Mouse (Mus musculus) liver (tissue): Measurements from ENCODE around the gene Otx1.
A peak's percentile ranks its signal among the peaks of the same experiment; 100 is the strongest.

Experiments used
- DNase-seq: peaks from one replicate; pipeline ENCODE4 v3.0.0-alpha.2; 2020; ENCODE audit warnings: mixed read lengths

The Otx1 gene

DNA sequence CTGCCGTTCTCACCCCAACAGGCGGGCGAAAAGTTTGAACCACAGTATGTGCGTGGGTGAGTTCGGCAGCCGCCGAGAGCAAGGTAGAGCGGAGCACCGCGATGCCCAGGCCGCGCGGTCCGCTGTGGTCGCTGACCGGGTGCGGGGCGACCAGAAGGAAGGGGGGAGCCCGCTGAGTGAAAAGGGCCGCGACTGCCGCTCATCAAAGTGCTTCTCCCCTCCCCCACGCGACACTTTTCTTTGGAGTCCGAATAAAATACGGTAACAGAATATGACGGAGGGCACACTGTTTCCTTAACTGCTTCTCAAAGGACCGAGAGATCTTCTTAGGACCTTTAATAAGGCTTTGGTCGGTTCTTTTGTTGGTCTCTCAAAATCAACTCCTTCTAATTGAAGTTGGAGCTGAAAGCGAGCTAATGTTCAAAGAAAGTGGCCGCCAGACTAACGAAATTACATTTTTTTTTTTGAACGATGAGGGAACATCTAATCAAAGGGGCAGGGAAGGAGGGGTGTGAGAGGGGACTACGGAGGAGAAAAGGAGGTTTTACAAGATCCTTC lies at the start of gene Otx1:
Otx1 (minus strand) TSS at position 115 of the 558 bp plus-strand sequence.
- no peak for DNase-seq

DNA sequence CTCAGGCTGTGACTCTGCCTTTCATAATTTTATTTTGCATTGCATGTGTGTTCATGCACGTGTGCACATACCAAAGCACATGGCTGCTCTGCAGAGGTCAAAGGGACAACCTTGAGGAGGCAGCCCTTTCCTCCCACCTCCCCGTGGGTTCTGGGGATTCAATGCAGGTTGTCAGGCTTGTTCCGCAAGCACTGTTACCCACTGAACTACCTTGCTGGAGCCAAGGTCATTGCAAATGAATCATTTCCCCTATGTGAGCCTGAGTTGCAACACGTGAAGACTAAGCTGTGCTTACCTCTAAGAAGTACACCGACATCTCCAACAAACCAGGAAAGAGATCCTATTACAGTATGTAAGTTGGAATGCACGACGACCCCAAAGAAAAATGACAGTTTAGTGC lies 48.2 kb upstream of the Otx1 start:
- no peak for DNase-seq

DNA sequence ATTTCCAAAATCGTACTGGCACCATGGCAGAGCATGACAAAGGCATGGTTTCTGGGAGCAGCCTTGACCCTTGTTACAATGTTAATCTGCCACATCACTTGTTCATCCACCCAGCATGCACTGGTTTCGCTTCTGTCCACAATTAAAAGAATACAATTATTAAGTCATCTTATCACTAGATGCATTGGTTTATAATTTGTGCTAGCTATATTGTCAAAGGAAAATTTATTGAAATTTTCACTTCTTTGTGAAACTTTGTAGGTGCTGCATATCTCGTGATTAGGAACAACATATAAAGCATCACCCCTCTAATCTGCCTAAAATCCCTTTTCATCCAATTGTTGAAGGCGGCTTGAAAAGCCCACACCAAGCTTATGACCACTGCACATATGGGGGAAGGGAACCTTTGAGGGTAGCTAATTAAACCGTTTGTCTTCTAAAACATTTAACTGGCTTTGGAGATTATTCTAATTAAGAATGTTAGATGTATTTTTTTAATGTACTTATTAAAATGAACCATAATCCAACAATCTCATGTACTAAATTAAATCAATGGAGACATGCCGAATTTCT lies 37.2 kb upstream of the Otx1 start:
- no peak for DNase-seq

DNA sequence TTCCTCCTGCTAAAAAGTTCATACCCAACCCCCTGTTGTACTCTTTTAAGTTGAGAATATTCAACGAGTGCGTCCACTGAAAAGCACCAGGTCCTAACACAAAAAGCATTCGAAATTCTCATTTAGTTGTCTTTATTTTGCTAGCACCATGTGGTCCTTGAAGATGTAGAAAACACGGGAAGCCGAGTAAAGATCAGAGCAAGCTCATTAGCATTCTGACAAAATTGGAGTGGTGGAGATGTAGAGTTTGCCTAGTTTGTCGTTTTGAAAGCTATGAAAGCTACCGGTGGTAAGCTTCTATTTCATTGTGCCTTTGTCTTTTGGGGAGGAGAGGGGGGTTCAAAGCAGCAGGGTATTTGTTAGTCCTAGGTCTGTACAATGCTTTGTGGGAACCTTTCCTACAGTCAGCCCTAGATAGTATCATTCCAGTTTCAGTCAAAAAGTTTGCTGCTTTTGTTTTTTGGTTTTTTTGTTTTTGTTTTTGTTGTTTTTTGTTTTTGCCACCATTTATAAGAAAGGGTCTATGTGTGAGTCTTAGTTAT lies 31.9 kb upstream of the Otx1 start:
- no peak for DNase-seq

DNA sequence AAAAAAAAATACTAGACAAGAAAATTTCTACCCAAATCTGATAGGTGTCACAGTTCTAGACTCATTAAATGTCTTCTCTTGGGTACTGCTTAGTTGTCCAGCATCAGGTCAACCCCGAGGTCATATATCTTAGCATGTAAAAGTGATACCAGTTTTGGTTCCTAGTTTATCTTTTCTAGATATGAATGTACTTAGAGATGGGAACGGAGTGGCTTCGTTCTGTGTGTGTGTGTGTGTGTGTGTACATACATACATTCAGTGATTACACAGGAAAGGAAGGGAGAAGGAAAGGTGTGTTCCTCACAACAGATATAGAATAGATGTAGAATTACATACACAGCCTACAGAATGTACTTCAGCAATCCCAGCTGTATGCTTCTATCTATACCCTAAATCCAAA lies 30.9 kb upstream of the Otx1 start:
- no peak for DNase-seq

DNA sequence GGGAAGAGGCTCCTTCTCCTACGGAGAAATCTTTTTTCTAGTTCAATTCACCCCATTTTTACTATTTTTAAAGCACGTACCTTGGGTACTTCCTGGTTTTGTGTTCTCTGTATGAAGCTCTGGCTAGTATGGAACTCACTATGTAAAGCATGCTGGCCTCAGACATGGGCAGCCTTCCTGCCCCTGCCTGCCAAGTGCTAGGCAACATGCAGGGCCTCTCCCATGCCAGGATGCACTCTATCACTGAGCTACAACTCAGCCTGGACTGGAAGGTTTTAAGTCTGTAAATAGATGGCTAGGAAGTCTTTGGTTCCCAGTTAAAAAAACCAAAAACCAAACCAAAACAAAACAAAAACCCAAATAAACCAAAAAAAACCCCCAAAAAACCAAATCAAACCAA lies 17.9 kb upstream of the Otx1 start:
- no peak for DNase-seq

DNA sequence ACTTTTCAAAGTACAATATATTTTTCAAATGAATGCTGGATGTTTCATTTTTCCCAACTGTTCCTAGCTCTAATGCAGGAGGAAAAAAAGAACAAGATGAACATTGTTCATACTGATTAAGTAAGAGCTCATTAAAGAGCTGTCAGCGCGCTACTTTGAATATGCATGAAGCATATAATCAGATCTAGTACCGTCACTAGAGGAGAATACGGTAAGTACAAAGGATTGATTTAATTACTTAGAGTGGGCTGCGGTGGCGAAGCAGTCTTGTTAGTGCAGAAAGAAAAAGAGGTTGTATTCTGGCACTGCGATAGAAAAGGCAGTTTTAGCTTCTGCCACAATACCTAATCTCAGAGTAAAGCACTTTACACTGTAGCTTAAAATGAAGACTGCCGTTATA lies 14.7 kb upstream of the Otx1 start:
- no peak for DNase-seq

DNA sequence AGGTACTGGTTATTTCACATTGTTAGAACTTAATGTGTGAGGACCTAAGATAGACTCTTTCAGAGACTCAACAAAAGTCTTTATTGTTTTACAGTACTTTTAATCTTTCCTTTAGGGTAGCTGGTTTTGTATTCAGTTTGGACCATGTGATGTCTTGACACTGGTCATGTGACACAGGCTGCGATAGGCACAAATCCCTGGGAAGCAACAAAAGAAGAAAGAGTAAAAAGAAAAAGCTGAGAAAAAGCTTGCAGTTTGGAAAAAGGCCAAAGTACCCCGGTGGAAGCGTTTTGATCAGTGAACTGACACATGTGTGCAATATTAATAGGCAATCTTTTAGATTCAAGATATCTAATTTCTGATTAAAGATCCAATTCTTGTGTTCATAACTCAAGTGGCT lies 13.6 kb upstream of the Otx1 start:
- no peak for DNase-seq

DNA sequence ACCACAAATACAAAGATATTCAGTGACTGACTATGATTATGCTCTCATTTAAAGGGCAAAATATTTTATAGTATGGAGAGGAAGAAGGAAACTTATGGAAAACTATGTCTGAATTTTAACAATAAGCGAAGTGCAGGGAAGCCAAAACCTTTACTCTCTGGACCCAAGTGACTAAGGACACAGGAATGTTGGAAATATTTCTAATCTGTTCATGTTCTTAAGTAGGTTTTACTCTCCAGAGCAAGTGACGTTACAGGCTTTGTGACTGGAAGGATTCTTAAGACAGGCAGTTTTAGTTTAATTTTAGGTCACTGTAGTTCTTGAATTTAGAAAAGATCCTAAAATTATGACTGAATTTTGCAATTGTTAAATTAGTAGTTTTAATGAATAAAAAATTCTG lies 6.1 kb upstream of the Otx1 start:
- DNase-seq, result no peak

DNA sequence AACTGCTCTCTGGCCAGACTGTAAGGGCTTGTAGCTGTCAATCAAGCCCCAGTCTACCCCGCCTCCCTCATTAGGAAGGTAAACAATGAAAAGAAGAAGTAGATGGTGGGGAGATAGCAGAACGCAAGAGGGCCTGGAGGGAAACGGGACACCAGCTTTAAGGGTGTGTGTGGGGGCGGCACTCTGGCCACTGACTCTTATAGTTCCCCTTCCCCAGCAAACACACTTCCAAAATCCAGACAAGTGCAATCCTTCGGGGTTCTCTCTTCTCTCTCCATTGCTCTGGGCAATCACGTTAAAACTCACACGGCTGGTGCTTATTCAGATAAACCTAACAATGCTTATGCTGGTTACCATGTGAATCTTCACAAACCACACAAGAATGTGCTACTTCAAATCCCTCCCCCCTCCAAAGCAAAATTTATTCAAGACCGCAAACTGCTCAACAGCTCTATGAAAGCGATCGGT lies 5.5 kb upstream of the Otx1 start:
- DNase-seq, result no peak

DNA sequence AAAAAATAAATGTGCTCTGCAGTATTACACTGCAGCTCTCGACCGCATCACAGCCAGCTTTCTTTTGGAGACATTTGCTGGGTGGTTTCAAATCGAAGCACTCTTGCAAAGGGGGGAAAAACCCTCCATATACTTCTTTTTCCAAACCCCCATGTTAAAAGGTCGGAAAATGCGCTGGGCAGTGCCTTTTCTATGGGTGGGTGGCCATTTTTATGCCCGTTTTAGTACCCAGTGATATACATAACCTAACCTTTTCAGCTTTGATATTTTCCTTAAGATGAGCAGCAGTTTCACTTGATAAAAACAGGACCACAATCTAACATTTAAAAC lies 5.0 kb upstream of the Otx1 start:
- DNase-seq, result no peak

DNA sequence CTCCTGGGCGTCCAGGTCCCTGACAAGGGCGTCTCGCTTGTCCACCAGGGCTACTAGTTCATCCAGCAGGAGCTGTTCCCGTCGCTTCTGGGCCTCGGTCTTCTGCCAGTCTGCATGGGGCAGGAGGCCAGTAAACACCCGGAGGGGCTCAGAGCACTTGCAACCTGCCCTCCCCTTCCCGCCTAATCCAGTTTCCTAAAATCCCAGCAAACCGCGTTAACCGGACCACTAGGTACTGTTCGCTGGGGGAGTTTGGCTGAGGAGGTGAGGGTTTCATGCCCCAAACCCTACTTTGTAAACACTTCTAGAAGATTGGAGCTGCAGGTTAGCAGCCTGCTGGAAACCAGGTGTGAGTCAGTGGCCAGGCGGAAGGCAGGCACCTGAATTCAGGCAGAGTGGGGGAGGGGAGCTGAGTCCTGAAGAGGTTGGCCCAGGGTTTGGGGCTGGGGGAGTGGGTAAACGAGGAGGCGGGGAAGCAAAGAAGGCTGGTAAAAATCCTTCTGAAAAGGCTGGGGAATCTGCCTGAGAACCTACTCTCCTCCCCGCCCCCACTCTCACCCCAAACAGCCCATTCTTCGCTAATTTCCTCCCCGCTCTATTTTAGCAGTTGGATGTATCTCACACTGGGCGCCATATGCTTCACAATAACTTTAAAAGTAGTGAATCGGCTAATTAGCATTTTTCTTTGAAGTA lies 4.5 kb upstream of the Otx1 start:
- no peak for DNase-seq

DNA sequence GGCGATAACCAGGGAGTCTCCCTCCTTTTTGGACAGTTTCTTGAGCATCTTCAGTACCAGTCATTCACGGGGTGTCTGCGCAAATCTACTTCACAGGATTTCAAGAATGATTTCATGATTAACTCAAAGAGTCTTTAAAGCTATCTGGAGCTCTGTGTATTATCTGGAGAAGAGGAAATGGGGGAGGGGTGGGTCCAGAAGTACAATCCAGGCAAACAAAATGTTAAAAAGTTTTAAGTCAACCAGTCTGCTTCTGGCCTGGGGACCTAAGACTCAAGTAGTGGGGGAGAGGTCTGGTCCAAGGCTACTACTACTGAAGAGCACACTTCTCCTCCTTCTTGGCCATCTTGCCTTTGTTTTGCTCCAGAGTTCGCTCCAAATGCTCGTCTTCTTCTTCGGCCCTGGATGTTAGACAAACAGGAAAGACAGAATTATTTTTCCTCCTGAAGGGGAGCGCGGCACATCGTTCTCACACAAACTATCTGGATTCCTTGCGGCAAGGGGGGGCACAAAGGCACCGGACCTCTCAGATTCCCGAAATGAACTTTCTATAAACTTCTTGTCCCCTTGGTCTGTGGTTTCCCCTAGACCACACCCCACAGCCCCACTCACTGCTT lies 3.9 kb upstream of the Otx1 start:
- DNase-seq, result no peak

DNA sequence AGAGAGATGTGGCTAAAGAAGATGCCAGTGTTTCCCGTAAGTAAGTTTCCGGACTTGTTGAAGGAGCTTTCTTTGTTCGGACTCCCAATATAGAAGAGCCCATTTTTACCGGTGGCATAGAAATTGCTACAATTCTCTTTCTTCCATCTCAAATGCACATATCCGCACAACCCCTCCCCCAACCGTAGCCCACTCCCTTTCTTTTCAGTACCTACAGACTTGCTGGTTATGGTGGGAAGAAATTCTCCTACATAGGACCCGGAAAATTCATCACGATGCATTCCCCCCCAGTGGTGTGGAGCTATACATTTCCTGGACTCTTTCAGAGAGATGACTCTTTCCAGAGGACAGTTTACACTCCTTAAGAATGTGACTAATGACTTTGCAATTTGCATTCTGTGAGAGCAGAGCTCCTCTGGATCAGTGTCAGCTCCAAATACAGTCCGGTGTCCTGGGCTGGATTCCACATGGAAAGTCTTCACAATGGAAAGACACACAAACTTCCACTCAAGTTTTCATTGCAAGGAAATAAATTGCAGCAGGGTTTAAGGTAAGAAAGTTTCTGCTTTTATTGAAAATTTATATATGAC lies 2.7 kb upstream of the Otx1 start:
- DNase-seq, result no peak

DNA sequence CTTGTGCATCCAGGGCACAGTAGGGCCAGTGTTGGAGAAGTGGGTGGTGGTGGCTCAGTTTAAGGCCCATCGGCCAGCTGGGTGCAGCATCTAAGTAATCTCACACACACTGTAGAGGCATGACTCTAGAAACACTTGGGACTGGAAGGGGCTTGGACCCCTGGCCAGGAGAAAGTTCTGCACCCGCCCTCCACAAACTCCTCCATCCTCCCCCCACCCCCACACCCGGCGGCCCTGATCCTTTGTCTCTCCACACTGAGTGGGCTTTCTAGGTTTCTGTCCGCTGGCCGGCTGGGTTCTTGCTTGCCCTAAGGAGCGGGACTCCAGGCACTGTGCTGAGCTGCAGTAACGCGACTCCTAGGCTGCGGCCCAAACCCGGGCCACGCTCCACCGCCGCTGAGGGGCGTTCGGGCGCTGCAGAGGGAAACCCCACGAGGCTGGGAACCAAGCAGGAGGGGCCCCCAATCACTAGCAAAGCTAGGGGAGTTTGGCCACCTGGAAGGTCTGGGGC lies 1.7 kb upstream of the Otx1 start:
- DNase-seq, result no peak

DNA sequence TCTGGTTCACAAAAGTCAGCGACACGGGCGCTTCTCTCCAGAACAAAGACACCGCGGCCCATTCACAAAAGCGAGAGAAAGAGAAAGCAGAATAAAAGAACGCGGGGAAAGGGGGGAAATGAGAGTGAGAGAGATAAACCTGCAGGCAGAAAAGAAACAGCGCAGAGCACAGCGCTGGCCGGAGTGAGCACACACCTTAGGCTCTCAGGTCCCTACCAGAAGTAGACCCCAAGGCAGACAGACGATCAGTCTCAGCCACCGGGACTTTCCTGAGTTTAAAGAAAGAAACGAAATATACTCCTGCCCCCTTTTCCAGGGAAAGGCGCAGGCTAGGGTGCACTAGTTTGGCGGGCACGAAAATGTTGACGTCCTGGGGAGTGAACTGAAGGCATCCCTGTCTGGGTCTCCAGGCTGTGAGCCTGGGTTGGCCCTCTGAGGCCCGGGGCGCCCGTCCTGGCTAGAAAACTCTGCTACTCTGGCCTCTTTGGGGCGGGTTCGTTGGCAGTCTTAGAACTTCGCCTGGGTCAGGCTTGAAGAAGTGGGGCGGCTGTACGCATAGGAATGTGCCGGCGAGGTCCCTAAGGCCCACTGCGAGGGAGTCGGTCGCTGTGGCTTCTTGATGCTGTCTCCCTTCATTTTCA lies 764 bp upstream of the Otx1 start:
- no peak for DNase-seq

DNA sequence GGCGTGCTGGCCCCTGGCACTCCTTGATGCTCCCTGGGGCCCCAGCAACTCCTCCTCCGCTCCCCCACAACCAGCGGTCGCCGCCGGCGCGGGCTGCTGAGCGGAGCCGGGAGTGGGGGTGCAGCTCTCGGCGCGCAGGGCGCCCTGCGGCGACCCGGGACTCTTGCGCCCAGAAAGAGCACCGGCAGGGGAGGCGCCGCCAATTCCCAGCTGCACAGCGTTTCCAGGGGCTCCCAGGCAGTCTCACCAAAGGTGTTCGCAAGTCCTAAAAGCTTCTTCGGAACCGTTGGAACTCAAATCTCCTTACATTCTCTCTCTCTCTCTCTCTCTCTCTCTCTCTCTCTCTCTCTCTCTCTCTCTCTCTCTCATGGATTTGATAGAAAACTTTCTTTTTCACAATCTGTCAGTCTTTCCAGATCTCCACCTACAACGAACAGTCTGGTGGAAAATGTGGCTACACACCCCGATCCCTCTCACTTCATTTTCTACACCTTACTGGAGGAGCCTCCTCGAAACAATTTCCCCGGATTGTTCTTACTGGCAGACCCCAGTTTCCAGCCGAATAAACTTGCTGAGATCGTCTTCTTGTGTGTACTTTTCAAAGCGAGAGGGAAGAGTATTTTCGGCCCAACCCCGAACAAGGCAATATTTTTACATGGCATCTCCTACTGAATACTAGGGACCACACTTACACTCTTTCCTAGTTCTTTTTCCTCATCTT lies 475 bp downstream of the Otx1 start:
- no peak for DNase-seq

DNA sequence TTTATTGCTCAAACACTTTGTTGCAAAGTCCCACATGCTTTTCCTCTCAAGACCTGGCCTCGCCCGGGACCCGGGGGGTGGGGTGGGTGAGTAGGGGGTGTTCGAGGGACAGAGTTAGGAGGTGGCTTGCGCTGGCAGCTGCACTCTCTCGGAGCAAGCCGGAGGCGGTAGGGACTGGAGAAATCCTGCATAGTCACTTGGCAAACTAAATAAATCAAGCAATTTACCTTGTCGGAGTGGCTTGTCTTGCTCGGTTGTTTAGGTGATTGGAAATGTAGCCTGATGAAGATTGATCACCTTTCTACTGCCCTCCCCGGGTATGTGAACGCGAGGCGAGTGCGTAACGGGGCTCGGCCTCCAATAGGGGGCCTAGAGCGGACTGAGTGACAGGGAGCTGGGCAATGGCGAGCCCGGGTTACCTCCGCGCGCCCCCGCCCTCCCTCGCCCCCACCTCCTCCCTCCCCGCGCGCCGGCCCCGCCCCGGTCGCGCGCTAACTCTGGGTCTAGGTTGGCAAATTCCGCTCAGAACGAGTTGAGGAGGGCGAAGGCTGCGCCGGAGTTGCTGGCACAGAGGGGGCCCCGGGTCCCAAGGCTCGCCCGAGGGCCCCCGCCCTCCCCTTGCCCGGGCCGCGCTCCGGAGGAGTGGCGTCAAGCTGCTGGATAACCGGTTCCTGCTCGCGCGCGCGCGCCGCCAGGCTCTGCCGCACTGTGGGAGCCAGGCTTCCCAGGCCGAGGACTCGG lies 1.2 kb downstream of the Otx1 start:
- DNase-seq, result peak; percentile 46

DNA sequence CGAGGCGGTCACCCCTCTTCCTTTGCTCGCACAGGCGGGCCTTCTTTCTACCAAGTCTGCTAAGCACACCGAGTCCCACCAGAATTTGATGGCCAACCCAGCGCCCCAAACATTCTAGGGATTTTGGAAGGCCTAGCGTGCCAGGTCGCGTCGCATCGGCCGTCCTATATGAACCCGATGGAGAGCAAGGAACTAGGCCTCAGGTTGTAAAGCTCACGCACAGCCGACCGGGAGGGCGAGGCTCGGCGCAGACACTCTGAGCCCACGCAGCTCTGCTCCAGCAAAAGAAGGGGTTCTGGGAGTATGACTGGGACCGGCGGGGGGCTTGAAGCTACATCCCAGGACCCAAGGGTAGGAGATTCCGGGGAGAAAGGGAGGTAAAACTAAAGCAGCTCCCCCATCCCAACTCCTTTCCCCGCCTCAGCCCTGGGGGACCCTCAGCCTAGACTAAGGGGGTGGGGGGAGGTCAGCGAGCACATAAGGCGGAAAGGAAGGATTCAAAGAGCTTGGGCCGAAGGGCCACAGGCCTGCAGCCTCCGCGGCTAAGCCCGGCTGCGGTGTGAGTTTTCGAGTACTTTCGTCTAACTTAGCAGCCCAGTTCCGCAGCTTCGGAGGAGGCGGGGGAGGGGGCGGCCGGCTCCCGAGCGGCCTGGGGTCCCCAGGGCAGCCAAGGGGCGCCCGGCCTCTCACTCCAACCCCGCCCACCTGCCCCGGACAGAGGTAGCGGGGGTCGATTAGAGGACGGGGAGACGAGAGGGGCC lies 2.2 kb downstream of the Otx1 start:
- DNase-seq, result no peak
